Mouse (Mus musculus) ES-Bruce4 (cell line): ENCODE measurements at regions not wholly inside any gene's neighbourhood (a gene's known extent, or its start where the extent isn't known, plus 50 kb on each side); places are given as distances from the start of the nearest gene placed in this dataset.

Experiments used
- CTCF ChIP-seq: IDR thresholded peaks from one replicate; pipeline ENCODE4 v1.8.1; 2011; ENCODE audit warnings: low read depth, low read length
- POLR2A ChIP-seq: IDR thresholded peaks from one replicate; pipeline ENCODE4 v1.8.1; 2011; ENCODE audit warnings: low read length; ENCODE audit not compliant: insufficient read depth

GRCm38 (mm10) chr13:102070740-102071139, 302.7 kb upstream of the Pik3r1 start:
- TF ChIP-seq POLR2A (no peak), CTCF (no peak)
